Mouse (Mus musculus): Measurements from ENCODE around the gene A630001G21Rik.

The A630001G21Rik gene

GRCm38 (mm10) chr1:85771976-85772375, 6.5 kb downstream of the A630001G21Rik start:
- DNase-seq (ENCODE audit: low read depth, low spot score), result no peak

GRCm38 (mm10) chr1:85767754-85768153, 10.7 kb downstream of the A630001G21Rik start:
- DNase-seq (ENCODE audit: low read depth, low spot score), result no peak

DNA sequence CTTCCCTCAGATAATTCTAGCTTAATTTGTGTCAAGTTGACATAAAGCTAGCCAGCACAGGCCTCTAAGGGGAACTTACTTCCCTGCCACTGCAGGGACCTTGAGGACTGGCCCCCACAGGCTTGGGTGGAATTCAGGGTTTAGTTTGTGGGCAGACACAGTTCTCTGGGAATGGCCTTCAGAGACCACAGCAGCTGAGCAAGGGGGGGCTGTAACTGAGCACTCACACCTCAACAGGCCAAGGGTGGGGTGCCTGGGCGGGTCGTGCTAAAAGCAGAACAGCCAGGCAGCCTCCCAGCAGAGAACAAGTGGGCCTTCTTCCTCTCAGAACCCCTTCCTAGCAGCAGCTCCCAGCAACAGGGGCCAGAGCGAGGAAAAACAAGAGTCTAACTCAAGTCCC, 12.3 kb downstream of the A630001G21Rik start:
- no peak for DNase-seq (ENCODE audit: low read depth, low spot score)

GRCm38 (mm10) chr1:85764291-85764690, 14.2 kb downstream of the A630001G21Rik start:
- no peak for DNase-seq (ENCODE audit: low read depth, low spot score)

- DNase-seq (ENCODE audit: low read depth, low spot score), result no peak
Observed at GRCm38 (mm10) chr1:85763386-85763785, 15.1 kb downstream of the A630001G21Rik start.

GRCm38 (mm10) chr1:85761665-85762064, 16.8 kb downstream of the A630001G21Rik start:
- DNase-seq (ENCODE audit: low read depth, low spot score), result no peak

- DNase-seq (ENCODE audit: low read depth, low spot score), result no peak
Observed at GRCm38 (mm10) chr1:85758969-85759293, 19.5 kb downstream of the A630001G21Rik start.

GRCm38 (mm10) chr1:85758231-85758968, 20.0 kb downstream of the A630001G21Rik start:
- no peak for DNase-seq (ENCODE audit: low read depth, low spot score)

DNA sequence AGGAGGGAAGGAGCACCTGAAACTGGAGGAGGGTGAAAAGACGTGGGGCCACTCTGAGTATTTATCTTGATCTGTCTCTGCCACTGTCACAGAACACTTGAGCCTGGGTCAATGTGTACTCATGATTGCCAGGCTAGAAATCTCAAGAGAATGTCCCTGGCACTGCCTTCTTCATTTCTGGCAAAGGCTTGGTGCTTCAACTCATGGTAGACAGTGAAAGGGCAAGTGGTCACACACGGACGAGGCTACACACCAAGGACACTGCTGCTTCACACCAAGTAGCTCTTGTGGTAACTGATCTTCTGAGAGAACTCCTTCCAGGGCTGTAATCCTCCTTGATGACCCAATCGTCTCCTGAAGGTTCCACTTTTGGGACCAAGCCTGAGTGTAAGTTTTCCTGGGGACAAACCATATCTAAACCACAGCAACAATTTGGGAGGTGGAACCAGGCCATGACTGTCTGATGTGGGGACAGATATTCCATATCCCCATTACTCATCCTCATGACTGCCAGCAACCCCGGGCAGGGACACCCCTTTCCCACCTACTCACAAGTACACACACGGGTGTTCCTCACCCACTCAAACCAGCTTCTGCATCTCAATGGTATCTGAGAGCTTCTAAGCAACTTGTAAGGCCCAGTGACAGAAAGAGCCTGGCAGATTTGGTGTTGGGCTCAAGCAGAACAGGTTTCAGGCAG, 20.8 kb downstream of the A630001G21Rik start:
- DNase-seq (ENCODE audit: low read depth, low spot score), result no peak

DNA sequence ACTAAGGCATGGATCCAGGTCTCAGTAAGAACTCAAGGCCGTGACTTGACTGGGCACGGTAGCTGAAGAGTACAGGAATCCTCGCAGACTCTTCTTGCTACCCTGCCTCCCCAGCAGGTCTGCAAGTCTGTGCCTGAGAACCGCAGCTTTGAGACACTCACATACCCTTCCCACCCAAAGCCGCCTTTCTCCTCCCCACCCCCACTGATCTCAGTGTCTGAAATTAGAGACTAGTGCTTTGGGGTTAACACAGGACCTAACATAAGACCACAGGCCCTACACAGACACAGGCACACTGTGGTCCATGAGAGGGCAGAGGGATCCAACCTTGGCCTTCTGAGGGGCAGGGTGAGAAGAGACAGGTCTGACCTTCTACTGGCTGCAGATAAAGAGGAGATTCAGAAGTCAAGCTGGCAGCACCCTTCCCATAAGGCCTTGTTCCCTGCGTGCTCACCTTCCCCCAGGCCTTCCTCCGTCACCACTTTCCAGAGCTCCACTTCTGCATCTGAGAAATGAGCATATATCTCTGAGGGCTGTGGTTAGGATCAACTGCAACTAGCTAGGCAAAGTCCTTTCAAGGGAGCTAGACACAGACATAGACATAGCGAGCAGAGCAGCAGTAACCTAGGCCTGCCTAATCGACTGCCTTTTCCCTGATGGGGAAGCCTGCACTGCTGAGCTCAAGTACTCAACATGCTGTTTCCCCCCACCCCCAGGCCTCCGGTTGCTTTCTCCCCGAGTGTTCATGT, 26.3 kb downstream of the A630001G21Rik start:
- DNase-seq (ENCODE audit: low read depth, low spot score), result no peak

- DNase-seq (ENCODE audit: low read depth, low spot score), result no peak
Observed at GRCm38 (mm10) chr1:85751494-85751893, 26.9 kb downstream of the A630001G21Rik start.

DNA sequence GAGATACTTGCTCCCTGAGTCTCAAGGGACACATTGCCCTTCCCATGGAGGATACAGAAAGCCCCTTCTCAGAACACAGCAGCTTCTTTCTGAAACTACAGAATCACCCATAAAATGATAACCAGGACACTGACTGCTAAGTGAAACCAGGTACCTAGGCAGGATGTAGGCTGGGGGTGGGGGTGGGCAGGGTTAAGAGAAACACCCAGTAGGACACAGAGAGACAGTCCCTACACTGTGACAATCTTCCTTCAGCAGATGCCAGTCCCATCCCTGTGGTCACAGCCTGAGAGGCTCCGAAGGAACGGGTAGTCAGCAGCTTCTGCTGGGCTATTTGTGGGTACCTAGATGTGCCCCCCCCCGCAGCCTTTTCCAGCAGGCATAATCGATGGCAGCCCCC, 27.8 kb downstream of the A630001G21Rik start:
- DNase-seq (ENCODE audit: low read depth, low spot score), result no peak

- DNase-seq (ENCODE audit: low read depth, low spot score), result no peak
Observed at GRCm38 (mm10) chr1:85749829-85750228, 28.6 kb downstream of the A630001G21Rik start.

DNA sequence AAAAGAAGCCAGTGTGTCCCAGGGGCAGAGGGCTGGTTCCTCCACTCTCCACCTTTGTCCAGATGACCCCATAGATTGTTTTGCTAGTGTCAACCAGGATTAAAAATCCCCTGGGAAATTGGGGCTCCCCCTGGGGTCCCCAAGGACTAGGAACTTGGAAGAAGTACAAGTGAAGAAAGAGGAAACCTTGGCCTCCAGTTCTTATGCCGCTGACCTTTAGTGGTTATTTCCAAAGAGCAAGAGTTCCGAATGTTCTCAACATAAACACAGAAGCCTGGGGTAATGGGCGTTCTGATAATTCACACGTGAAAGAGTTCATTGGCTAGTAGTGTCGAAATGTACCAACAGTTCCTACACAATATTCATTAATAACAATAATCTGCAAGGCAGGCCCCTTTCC, 31.9 kb downstream of the A630001G21Rik start:
- DNase-seq (ENCODE audit: low read depth, low spot score), result no peak

- DNase-seq (ENCODE audit: low read depth, low spot score), result no peak
Observed at GRCm38 (mm10) chr1:85744539-85744938, 33.9 kb downstream of the A630001G21Rik start.

- no peak for DNase-seq (ENCODE audit: low read depth, low spot score)
Observed at GRCm38 (mm10) chr1:85742916-85743505, 35.4 kb downstream of the A630001G21Rik start.

GRCm38 (mm10) chr1:85742333-85742732, 36.1 kb downstream of the A630001G21Rik start:
- DNase-seq (ENCODE audit: low read depth, low spot score), result no peak

GRCm38 (mm10) chr1:85740923-85741322, 37.5 kb downstream of the A630001G21Rik start:
- no peak for DNase-seq (ENCODE audit: low read depth, low spot score)

DNA sequence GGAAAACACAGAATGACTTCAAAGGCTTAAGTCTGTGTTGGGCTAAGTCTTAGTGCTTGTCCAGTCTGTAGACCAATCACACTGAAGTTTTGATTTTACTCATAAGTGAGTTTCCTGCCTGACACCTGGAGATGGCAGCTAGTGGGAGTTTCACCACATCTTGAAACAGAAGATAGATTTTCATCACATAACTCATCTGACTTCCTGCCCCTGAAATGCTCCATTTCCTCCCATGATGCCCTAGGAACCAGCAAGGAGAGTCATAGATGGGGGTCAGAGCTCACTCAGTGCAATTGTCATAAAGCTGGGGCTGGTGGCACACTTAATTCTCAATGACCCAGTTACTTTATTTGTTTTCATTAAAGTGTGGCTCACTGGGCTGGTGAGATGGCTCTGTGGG, 38.6 kb downstream of the A630001G21Rik start:
- DNase-seq (ENCODE audit: low read depth, low spot score), result no peak

DNA sequence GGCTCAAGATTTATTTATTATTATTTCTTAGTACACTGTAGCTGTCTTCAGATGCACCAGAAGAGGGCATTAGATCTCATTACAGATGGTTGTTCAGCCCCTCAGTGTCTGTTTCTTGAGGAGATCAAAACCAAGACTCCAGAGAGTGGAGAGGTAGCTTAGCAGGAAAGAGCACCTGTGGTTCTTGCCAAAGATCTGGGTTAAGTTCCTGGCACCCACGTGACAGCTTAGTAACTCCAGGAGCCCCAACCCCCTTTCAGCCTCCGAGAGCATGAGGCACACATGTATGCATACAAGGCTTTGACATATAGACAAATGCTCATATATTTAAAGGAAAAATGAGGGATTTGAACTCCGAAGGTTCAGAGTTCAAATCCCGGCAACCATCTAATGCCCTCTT, 39.4 kb downstream of the A630001G21Rik start:
- DNase-seq (ENCODE audit: low read depth, low spot score), result no peak

DNA sequence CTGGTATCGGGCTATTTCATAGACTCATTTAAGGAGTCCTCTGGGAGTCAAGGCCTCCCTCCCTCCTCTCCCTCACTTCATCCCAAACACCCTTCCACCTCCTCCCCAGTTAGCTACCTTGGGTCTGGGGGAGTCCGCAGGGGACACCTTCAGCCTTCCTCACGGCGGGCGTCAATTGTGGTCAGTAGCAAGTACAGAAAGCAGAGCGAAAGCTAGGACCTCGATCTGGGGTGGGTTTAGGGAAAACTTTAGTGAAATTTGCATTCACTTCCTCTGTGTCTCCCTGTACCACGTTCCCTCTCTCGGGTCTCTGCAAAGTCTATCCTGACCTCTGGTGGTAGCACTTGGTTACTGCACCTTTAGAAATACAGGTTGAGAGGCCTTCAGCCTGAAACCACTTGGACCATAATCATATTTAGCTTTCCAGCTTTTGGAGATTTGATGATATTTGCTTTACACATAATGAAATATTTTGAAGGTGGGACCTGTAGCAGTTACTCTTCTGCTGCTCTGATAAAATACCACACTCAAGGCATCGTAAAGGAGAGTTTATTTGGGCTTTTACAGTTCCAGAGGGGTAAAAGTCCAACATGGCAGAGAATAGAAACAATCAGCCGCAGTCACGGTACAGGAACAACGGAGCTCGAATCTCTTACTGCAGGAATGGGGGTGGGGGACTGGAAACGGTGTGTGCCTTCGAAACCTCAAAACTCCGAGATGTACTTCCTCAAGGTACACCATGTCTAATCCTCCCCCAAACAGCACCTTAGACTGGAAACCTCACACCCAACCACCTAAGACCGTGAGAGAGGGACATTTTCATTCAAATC, 41.9 kb downstream of the A630001G21Rik start:
- DNase-seq (ENCODE audit: low read depth, low spot score), result peak; percentile 43
